Mouse (Mus musculus): ENCODE data around the gene Vil1.

Vil1 gene

GRCm38 (mm10) chr1:74415143-74415542 lies 6.0 kb downstream of the Vil1 start:
- peak; percentile 67 for DNase-seq (ENCODE audit: extremely low spot score)

- no peak for DNase-seq (ENCODE audit: extremely low spot score)
Measured at GRCm38 (mm10) chr1:74418747-74419439, 9.7 kb downstream of the Vil1 start.

GRCm38 (mm10) chr1:74419440-74419794 lies 10.2 kb downstream of the Vil1 start:
- DNase-seq (ENCODE audit: extremely low spot score) = no peak

GRCm38 (mm10) chr1:74423147-74423546 lies 14.0 kb downstream of the Vil1 start:
- no peak for DNase-seq (ENCODE audit: extremely low spot score)

GRCm38 (mm10) chr1:74425845-74426244 lies 16.7 kb downstream of the Vil1 start:
- no peak for DNase-seq (ENCODE audit: extremely low spot score)

- no peak for DNase-seq (ENCODE audit: extremely low spot score)
Measured at GRCm38 (mm10) chr1:74433220-74433619, 24.0 kb downstream of the Vil1 start.

- no peak for DNase-seq (ENCODE audit: extremely low spot score)
Measured at GRCm38 (mm10) chr1:74434596-74434995, 25.4 kb downstream of the Vil1 start.

- DNase-seq (ENCODE audit: extremely low spot score) = no peak
Measured at GRCm38 (mm10) chr1:74435563-74435962, 26.4 kb downstream of the Vil1 start.

GRCm38 (mm10) chr1:74437702-74438427 lies 28.7 kb downstream of the Vil1 start:
- no peak for DNase-seq (ENCODE audit: extremely low spot score)

- DNase-seq (ENCODE audit: extremely low spot score) = no peak
Measured at GRCm38 (mm10) chr1:74439166-74439876, 30.1 kb downstream of the Vil1 start.

- no peak for DNase-seq (ENCODE audit: extremely low spot score)
Measured at GRCm38 (mm10) chr1:74444538-74444937, 35.4 kb downstream of the Vil1 start.

GRCm38 (mm10) chr1:74452611-74453045 lies 43.5 kb downstream of the Vil1 start:
- no peak for DNase-seq (ENCODE audit: extremely low spot score)

GRCm38 (mm10) chr1:74460273-74460672 lies 51.1 kb downstream of the Vil1 start:
- DNase-seq (ENCODE audit: extremely low spot score) = peak; percentile 6
